Mouse (Mus musculus) heart, adult 18-20 months (tissue): Measurements from ENCODE around the gene Krtap8-1. TPM values are rescaled to one million over a fixed set of nuclear protein-coding genes. Genes with fewer than 3 reads are reported as not detected.
A peak's percentile ranks its signal among the peaks of the same experiment; 100 is the strongest.

Source experiments
- DNase-seq, 2 experiments: peaks; one replicate each; pipeline ENCODE4 v3.0.0; 2021 to 2022; ENCODE audit warnings: mixed read lengths in 1 of 2
- long read RNA-seq, 2 experiments: library from polyadenylated mRNA; stranded (forward); transcript quantifications; one replicate each; pipeline ENCODE4 v2.0.0; 2021
- total RNA-seq, 2 experiments: library from RNA; stranded (reverse); gene quantifications; 2 replicates each; pipeline ENCODE4 v1.2.3; 2021

Krtap8-1 gene
- total RNA-seq: not detected
- long read RNA-seq, experiment 1: 0 reads
- long read RNA-seq, experiment 2: 0 reads

- no peak for DNase-seq
Observed at GRCm38 (mm10) chr16:89487852-89488251, at the start of gene Krtap8-1. Gene Krtap8-1 (minus strand): TSS chr16:89487952.

DNA sequence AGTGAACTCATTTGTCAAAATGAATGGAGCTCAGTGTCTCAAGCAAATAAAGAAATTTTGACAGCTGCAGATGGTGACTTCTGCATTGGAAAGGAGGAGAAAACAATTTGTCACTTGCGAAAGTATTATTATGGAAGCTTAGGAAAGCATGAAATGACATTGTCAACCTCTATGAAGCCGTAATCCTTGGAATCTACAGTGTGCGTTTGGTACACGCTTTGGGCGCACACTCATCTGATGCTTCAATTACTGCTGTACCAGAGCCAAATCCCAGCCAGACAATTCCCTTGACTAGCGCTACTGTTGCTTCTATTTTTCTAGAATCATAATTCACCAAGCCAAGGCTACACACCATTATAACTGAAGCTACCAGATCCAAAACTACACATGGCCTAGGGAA lies 49.6 kb upstream of the Krtap8-1 start:
- DNase-seq: no peak

- DNase-seq: no peak
Observed at GRCm38 (mm10) chr16:89530547-89530946, 42.8 kb upstream of the Krtap8-1 start.

GRCm38 (mm10) chr16:89529846-89530245 lies 42.1 kb upstream of the Krtap8-1 start:
- DNase-seq: no peak

DNA sequence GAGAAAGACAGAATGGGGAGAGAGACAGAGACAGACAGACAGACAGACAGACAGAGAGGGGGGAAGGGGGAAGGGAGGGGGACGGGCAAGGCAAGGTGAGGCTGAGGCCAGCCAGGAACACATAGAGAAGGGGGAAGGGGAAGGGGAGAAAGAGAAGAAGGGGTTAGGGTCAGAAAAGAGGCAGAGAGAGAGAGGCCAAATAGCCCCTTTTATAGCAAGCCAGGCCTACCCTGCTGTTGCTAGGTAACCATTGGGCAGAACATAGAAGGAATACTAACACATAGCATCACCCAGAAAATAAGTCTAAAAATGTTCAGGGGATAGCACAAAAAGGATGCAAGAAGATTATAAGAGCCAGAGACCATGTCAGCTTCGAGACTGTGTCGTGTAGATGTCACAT lies 40.6 kb upstream of the Krtap8-1 start:
- no peak for DNase-seq

GRCm38 (mm10) chr16:89520996-89521395 lies 33.2 kb upstream of the Krtap8-1 start:
- DNase-seq: no peak

- DNase-seq: peak in 1 of 2 experiments; percentile 1
Observed at GRCm38 (mm10) chr16:89520555-89520954, 32.8 kb upstream of the Krtap8-1 start.

GRCm38 (mm10) chr16:89520091-89520490 lies 32.3 kb upstream of the Krtap8-1 start:
- DNase-seq: no peak

GRCm38 (mm10) chr16:89517635-89518034 lies 29.9 kb upstream of the Krtap8-1 start:
- peak; percentile 5 to 49 for DNase-seq

DNA sequence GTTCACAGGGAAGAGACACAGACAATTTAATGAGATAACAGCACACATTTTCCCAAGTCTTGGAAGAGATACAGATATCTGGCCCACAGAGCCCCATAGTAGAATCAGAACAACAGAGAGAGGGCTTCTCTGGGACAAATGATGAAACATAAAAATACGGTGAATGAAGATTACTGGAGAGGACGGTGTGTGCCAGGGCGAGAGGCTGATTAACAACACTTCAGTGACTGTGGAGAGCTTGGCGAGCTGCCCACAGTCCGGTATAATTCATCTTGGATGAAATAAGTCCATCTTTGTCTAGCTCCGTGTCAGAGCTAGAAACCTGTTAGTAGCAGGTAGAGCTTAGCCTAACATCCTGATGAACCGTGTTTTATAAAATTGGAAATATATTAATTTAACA lies 25.7 kb upstream of the Krtap8-1 start:
- no peak for DNase-seq

- no peak for DNase-seq
Observed at GRCm38 (mm10) chr16:89508223-89508622, 20.5 kb upstream of the Krtap8-1 start, which contains the start of gene Krtap7-1. Gene Krtap7-1 (minus strand): TSS chr16:89508323.

DNA sequence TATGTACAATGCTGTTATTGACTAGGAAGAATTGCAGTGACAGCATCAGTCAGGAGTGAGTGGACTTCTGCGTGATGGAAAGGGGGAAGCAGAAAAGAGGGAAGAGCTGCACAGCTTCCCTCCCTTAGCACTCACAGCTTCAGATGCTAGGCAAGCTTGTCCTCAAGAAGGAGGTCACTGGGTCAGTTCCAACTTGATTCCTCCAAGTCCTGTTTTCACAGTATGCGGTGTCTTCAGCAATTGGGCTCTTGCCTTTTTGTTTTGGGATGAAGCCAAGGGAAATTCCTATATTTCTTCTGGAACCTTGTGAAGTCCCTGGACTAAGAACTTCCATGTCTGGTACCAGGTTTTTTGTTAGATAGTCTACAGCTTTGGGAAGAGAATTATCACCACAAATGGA lies 15.8 kb upstream of the Krtap8-1 start:
- no peak for DNase-seq

DNA sequence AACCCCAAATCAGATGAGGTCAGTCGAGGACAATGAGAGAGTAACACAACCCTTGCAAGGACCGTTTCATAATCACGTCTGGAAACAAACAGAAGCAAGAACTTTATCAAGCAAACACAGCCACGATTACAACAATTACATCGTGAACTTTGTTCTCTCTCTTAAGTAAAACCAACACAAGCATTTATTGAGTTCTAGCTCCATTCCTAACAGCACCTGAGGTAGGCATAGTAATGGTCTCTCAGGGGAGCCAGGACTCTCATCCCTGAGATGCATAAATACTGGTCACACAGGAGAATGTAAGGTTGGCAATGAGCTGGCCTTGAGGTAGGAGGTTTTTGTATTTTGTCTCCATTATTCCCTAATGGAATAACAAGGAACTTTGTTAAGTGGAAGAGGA lies 14.1 kb upstream of the Krtap8-1 start:
- DNase-seq: no peak

DNA sequence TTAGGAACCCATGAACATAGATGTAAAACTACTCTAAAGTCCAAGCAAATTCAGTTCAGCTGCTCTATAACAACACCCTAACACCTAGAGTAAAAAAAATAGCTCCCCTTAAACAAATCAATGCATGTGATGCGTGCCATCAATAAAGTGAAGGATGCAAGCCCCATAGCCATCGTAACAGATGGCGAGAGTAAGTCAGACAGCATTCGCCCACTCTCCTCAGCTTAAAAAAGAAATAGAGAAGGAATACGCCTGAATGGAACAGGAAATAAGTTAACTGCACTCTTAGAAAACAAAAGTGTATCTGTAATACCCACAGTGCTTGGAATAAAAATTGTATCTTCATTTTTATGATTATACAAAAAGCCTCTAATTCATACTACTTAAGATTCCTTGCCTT lies 9.2 kb upstream of the Krtap8-1 start:
- no peak for DNase-seq

- no peak for DNase-seq
Observed at GRCm38 (mm10) chr16:89495394-89496153, 7.8 kb upstream of the Krtap8-1 start.

DNA sequence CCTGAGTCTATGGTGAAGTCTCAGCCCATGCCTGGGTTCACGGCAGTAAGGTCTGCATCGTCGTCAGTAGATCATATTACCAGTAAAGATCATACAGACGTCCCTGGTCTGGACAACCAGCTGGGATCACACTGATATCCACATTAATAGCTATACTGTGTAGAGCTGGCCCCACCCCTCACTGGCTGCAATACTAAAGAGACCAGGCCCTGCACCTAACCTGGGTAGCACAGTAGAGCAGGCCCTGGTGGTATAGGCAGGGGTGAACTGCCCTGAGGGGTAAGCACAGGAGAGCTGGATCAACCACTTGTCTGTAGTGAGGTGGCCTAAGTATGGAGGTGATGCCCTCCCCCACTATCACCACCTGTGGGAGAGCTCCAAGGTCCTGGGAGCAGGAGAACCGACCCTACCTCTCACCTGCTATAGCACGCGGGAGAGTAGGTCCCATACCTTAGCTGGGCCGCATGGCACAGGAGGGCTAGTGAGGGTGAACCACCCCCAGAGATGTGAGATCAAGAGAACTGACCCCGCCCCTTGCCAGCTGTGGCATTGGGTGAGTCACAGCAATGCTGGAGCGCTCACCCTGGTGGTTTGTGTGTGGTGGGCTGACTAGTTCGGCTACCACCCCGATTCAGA lies 10.0 kb downstream of the Krtap8-1 start:
- no peak for DNase-seq

GRCm38 (mm10) chr16:89461189-89461588 lies 26.6 kb downstream of the Krtap8-1 start:
- DNase-seq: no peak

Other genes with a start within 250 kb of the Krtap8-1 start
- gene Krtap21-1, start 84.1 kb downstream of the Krtap8-1 start, total RNA-seq: not detected
- not detected for gene Krtap6-2, start 67.8 kb downstream of the Krtap8-1 start, total RNA-seq
- gene Krtap7-1, start 20.4 kb upstream of the Krtap8-1 start, total RNA-seq: not detected
- gene Krtap11-1, start 83.2 kb upstream of the Krtap8-1 start, total RNA-seq: not detected